Mouse (Mus musculus) left cerebral cortex, adult 8-10 months (tissue): ENCODE data around the gene Ss18l1. TPM values are rescaled to one million over a fixed set of nuclear protein-coding genes. Genes with fewer than 3 reads are reported as not detected.

Experiments used
- DNase-seq, 2 experiments: peaks; one replicate each; pipeline ENCODE4 v3.0.0; 2022; ENCODE audit warnings: low spot score in 2 of 2
- total RNA-seq, 4 experiments: library from RNA; stranded (reverse); gene quantifications; 2 replicates each; pipeline ENCODE4 v1.2.4; 2022

The Ss18l1 gene
- total RNA-seq, 4 experiments from 2014 or later = 37.1 to 40.6 (median 38.9) TPM

- no peak for DNase-seq
Measured at GRCm38 (mm10) chr2:180034753-180035152, 7.6 kb upstream of the Ss18l1 start.

- no peak for DNase-seq
Measured at GRCm38 (mm10) chr2:180040406-180040805, 1.9 kb upstream of the Ss18l1 start.

GRCm38 (mm10) chr2:180041577-180042255 lies 593 bp upstream of the Ss18l1 start:
- DNase-seq = peak; percentile 23 to 50

- DNase-seq = peak; percentile 64 to 67
Measured at GRCm38 (mm10) chr2:180042858-180043515, 678 bp downstream of the Ss18l1 start.

DNA sequence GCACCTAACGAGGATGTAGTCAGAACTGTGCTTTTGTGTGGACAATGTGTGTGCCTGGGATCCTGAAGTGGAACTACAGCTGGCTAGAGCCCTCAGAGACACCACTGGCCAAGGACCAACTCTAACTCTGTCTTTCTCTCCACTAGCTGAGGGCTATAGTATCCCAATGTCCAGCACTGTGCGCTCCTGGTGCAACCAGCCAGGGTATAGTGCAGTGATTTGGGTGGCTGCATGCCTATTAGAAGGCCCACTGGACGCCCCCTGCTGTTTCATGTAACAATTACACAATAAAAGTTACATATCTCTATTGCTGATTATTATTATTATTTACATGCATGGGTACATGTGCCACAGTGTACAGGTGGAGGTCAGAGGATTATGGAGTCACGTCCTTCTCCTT lies 3.0 kb downstream of the Ss18l1 start:
- no peak for DNase-seq

GRCm38 (mm10) chr2:180047580-180047979 lies 5.3 kb downstream of the Ss18l1 start:
- no peak for DNase-seq

DNA sequence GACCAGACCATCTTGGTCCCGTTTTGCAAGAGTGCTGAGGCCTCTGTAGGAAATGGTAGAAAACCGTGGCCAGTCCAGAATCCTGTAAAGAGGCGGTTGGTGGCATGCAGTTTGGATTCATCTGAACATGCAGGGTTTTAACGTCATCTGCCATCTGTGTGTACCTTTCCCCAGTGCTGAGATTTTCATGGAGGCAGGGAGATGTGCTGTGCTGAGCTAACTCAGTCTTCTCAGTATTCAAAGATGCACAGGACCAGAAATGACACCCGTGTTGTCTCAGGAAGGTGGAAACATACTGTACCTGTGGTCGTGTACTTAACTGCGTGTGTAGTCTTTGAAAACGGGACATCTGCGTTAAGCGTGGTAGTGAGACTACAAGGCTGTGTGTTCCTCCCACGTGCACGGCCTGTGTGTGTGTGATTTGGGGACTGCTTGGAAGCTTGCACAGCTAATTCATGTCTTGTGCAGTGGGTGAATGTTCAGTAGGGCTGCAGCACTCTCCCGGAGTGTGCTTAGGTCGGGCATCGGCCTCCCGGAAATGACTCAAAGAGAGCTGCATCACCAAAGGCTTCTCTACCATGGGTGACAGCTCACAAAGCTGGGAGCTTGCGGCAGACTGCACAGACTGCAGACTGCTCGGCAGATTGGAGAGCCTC lies 5.8 kb downstream of the Ss18l1 start:
- DNase-seq = peak in 1 of 2 experiments; percentile 54

DNA sequence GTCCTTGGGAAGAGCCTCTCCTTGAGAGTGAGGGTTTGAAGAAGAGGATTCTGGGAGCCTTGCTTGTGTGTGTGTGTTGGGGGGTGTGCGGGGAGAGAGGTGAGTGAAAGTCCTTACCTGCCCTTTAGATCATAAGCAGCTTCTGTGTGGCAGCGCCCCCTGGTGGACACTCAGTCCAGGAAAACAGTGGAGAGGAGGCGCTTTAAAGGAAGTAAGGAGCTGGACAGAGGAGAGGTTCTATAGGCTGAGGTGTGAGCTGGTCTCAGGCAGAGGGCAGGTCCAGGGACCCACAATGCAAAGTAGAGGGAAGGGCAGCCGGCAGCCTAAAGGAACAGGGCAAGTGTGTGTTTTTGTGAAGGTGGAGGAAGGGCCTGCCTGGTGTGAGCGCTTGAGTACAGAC lies 8.7 kb downstream of the Ss18l1 start:
- DNase-seq = peak in 1 of 2 experiments; percentile 82

GRCm38 (mm10) chr2:180051986-180052733 lies 9.9 kb downstream of the Ss18l1 start:
- no peak for DNase-seq

- no peak for DNase-seq
Measured at GRCm38 (mm10) chr2:180053001-180053400, 10.7 kb downstream of the Ss18l1 start.

- DNase-seq = no peak
Measured at GRCm38 (mm10) chr2:180063338-180064131, 21.2 kb downstream of the Ss18l1 start.

DNA sequence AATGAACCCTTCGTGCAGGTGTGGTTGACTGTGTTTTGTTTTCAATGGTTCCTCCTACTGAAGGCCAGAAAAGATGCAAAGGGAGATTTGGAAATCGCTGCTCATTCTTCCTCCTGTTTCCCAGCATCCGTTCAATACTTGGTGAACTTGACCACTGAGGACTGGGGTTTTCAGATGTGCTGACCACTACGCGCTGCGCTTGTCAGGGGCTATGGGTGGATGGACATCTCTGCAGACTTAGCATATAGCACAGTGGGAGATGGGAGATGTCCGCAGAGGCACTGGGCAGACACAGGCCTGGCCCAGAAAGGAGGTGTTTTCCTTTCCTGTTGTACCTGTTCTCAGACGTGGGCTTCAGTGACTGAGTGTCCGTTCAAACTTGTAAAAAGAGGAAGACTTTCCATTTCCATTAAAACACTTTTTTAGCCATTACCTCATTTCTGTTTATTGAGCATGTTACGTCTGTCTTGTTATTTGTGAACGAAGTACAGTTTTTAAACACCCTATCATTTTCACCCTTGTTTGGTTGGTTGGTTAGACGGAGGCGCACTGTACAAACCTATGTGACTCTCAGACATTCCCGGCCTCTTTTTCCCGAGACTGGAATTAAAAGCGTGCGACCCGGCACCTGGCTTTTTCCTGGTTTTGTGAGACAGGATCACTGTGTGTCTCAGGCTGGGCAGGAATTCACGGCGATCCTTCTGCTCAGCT lies 27.6 kb downstream of the Ss18l1 start:
- no peak for DNase-seq

GRCm38 (mm10) chr2:180070481-180071453 lies 28.5 kb downstream of the Ss18l1 start, which contains the start of gene Mtg2:
Gene Mtg2 (plus strand): TSS chr2:180070588.
- DNase-seq = peak; percentile 93 to 94

DNA sequence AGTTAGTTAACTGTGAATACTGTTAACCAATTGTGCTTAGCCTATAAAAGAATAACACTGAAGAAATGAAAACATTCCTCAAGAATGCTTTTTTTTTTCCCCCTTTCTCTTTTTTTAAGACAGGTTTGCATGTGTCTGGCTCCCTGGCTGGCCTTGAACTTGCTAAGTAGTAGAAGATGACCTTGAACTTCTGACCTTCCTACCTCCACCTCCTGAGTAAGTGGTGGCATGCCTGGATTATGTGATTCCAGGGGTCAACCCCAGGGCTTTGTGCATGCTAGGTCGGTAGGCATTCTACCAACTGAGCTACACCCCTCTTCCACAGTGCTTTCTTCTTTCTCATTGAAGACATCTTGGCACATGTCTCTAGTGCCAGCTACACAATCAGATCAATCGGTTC lies 29.4 kb downstream of the Ss18l1 start:
- no peak for DNase-seq

GRCm38 (mm10) chr2:180072886-180073285 lies 30.6 kb downstream of the Ss18l1 start:
- DNase-seq = no peak

- no peak for DNase-seq
Measured at GRCm38 (mm10) chr2:180077622-180078021, 35.3 kb downstream of the Ss18l1 start.

DNA sequence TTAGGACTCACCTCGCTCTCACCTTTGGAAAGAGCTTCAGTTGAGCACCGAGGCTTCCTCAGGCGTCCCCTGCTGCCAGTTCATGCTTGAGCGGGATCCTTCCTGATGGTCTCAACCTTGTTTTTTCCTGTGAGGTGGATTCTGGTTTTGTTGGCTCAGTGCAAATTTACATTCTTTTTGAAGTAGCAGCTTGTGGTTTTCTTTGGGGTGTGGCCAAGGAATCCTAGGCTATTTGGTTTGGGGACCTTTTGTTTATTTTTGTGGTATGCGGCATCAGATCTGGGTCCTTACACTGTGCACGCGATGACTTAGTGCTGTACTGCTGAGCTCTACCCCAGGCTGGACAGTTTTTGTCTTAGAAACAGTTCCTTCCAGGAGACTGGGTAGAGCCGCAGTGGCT lies 38.4 kb downstream of the Ss18l1 start:
- no peak for DNase-seq

- DNase-seq = no peak
Measured at GRCm38 (mm10) chr2:180083063-180083462, 40.8 kb downstream of the Ss18l1 start.

DNA sequence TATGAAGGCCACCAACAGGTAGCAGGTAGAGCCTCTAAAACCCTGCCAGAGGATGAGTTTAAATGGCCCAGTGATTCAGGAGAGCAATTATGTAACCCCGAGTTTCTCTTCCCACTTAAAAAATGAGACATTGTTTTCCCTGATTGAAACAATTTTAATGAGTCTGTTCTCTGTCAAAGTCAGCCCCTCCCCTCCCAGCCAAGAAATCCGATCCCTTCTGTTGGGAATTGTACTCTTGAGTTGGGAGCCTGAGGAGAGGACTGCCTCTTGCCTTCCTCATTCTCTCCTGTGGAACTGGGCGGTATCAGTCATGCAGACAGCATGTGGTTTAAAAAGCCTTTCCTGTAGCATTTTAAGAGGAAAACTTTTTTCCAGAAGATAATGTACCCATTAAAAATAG lies 42.3 kb downstream of the Ss18l1 start:
- DNase-seq = peak in 1 of 2 experiments; percentile 14
